Mouse (Mus musculus) C3H10T1/2 (cell line): ENCODE results near the gene Taf1a. TPM values are rescaled to one million over a fixed set of nuclear protein-coding genes. Genes with fewer than 3 reads are reported as not detected.

ENCODE experiments used
- polyA plus RNA-seq, 2 experiments: library from polyadenylated mRNA; unstranded; fragments of >200 nt; fragmentation: generic; extraction: Trizol; gene quantifications; one replicate each; pipeline ENCODE4 v1.2.1; 2012; ENCODE audit warnings: missing spikeins in 2 of 2

Taf1a gene
- polyA plus RNA-seq, result 1 to 10 TPM in 1 of 2 experiments, under 1 TPM in 1; 0.57 to 5.6 TPM

GRCm38 (mm10) chr1:183388426-183389406, at the start of gene Taf1a:
Taf1a (plus strand) TSS chr1:183388981.

GRCm38 (mm10) chr1:183369427-183370014, 19.3 kb upstream of the Taf1a start, which contains the start of gene Mia3:
Mia3 (minus strand) TSS chr1:183369553.

DNA sequence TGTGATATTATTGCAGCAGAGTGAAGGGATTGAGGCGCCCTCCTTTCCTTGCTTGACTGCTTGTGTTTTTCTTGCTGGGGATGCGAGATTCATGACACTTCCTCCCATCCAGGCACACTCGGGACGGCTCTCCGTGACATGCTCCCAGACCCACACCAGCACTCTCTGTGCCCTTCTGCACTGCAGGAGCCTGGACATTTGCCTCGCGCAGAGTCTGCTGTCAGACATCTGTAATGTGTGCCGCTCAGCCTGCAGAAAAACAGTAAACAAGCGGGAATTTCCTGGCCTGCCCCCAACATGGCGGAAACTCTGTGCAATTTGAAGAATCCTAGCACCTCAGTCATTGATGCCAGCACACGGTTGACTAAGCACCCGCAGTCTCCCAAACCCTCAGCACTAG, 29.1 kb downstream of the Taf1a start, which contains the start of gene Hhipl2:
Hhipl2 (plus strand) TSS at position 343 of the 400 bp plus-strand sequence.

Other genes starting within 250 kb of the Taf1a start
- gene Disp1, start 167.5 kb upstream of the Taf1a start, polyA plus RNA-seq, result 10 to 100 TPM in 1 of 2 experiments, 1 to 10 TPM in 1; 4.9 to 28.2 TPM
- gene Aida, start 92.4 kb upstream of the Taf1a start, polyA plus RNA-seq, result 10 to 100 TPM in 1 of 2 experiments, 1 to 10 TPM in 1; 5.5 to 30.8 TPM
- gene Brox, start 91.7 kb upstream of the Taf1a start, polyA plus RNA-seq, result 10 to 100 TPM in 1 of 2 experiments, 1 to 10 TPM in 1; 1.3 to 15.4 TPM
- 10 to 100 TPM in 1 of 2 experiments, 1 to 10 TPM in 1; 3.7 to 45.3 TPM for gene Mia3, start 19.4 kb upstream of the Taf1a start, polyA plus RNA-seq
- gene Hhipl2, start 29.2 kb downstream of the Taf1a start, polyA plus RNA-seq, result under 1 TPM; 0.01 to 0.28 TPM